Mouse (Mus musculus) CH12.LX (cell line): ENCODE data around the gene Cfap206. TPM values are rescaled to one million over a fixed set of nuclear protein-coding genes. Genes with fewer than 3 reads are reported as not detected.

Source experiments
- DNase-seq: peaks from one replicate; pipeline ENCODE4 v3.0.0-alpha.2; 2013; ENCODE audit errors: extremely low read depth
- H3K27ac ChIP-seq: 2 replicates; pipeline ENCODE4 v1.5.1; 2012; ENCODE audit warnings: low read depth, mild to moderate bottlenecking, control low read depth, moderate library complexity; ENCODE audit not compliant: insufficient read depth
- H3K27me3 ChIP-seq: replicated peaks from 2 replicates; pipeline ENCODE3; 2012; ENCODE audit warnings: inconsistent platforms
- H3K36me3 ChIP-seq, 2 experiments: replicated peaks in 1 of 2; 2 replicates each; pipeline versions ENCODE3 to v1.6.1; 2012; ENCODE audit warnings: inconsistent platforms in 1 of 2, low read length in 1 of 2, mild to moderate bottlenecking in 1 of 2, mixed read lengths in 1 of 2, moderate library complexity in 1 of 2; ENCODE audit not compliant: control insufficient read depth in 1 of 2, insufficient read depth in 1 of 2
- H3K4me1 ChIP-seq, 2 experiments: 2 replicates each; pipeline ENCODE4 v1.6.1; 2012; ENCODE audit warnings: inconsistent platforms in 1 of 2, moderate library complexity in 1 of 2; ENCODE audit not compliant: insufficient read depth in 2 of 2, control insufficient read depth in 1 of 2
- H3K4me2 ChIP-seq: 2 replicates; pipeline ENCODE4 v1.6.1; 2012; ENCODE audit warnings: low read depth, mild to moderate bottlenecking, control low read depth; ENCODE audit not compliant: poor library complexity, insufficient read depth, severe bottlenecking
- H3K4me3 ChIP-seq, 3 experiments: fragments of 150-350 bp in 1 of 3; sonication (generic) in 1 of 3; replicated peaks in 1 of 3; 2 replicates each; pipeline versions ENCODE3 to v1.5.1; 2011 to 2012; ENCODE audit warnings: low read depth in 2 of 3, low read length in 2 of 3, mild to moderate bottlenecking in 2 of 3, moderate library complexity in 2 of 3, control low read depth in 1 of 3, improper control_type of control experiment in 1 of 3, inconsistent platforms in 1 of 3, mixed read lengths in 1 of 3; ENCODE audit not compliant: poor library complexity in 1 of 3
- H3K79me2 ChIP-seq: replicated peaks from 2 replicates; pipeline ENCODE4 v1.6.1; 2012; ENCODE audit warnings: mild to moderate bottlenecking, moderate library complexity; ENCODE audit not compliant: control insufficient read depth, poor library complexity, insufficient read depth, severe bottlenecking; ENCODE audit errors: extremely low read depth
- H3K9ac ChIP-seq: 2 replicates; pipeline ENCODE4 v1.6.1; 2012; ENCODE audit warnings: low read depth, mild to moderate bottlenecking, control low read depth, moderate library complexity; ENCODE audit not compliant: insufficient read depth
- H3K9me3 ChIP-seq: replicated peaks from 2 replicates; pipeline ENCODE3; 2012; ENCODE audit warnings: low read length, inconsistent platforms, mixed read lengths
- CHD1 ChIP-seq: IDR thresholded peaks from 2 replicates; pipeline ENCODE4 v1.6.1; 2012; ENCODE audit warnings: low read depth, low read length, improper control_type of control experiment, inconsistent platforms
- CHD2 ChIP-seq: IDR thresholded peaks from 2 replicates; pipeline ENCODE4 v1.6.1; 2011; ENCODE audit warnings: low read length, improper control_type of control experiment
- CTCF ChIP-seq, 2 experiments: IDR thresholded peaks in 1 of 2; conservative IDR thresholded peaks in 1 of 2; 2 replicates each; pipeline ENCODE4 v1.5.1; 2011 to 2012; ENCODE audit warnings: low read depth in 2 of 2, low read length in 2 of 2, improper control_type of control experiment in 1 of 2, inconsistent platforms in 1 of 2, mild to moderate bottlenecking in 1 of 2, moderate library complexity in 1 of 2
- E2F4 ChIP-seq: IDR thresholded peaks from 2 replicates; pipeline ENCODE4 v1.6.1; 2011; ENCODE audit warnings: low read depth, low read length, improper control_type of control experiment; ENCODE audit not compliant: insufficient replicate concordance
- EP300 ChIP-seq: IDR thresholded peaks from 2 replicates; pipeline ENCODE4 v1.6.1; 2011; ENCODE audit warnings: low read length, improper control_type of control experiment
- ETS1 ChIP-seq: conservative IDR thresholded peaks from 2 replicates; pipeline ENCODE4 v1.6.1; 2012; ENCODE audit warnings: low read depth, mild to moderate bottlenecking, inconsistent platforms, low read length, improper control_type of control experiment, moderate library complexity
- GABPA ChIP-seq: IDR thresholded peaks from 2 replicates; pipeline ENCODE4 v1.6.1; 2012; ENCODE audit warnings: low read depth, low read length, improper control_type of control experiment, inconsistent platforms; ENCODE audit not compliant: insufficient replicate concordance
- HCFC1 ChIP-seq: IDR thresholded peaks from 2 replicates; pipeline ENCODE4 v1.6.1; 2012; ENCODE audit warnings: low read depth, mild to moderate bottlenecking, inconsistent platforms, low read length, improper control_type of control experiment
- IRF4 ChIP-seq: IDR thresholded peaks from 2 replicates; pipeline ENCODE4 v1.6.1; 2014; ENCODE audit warnings: low read depth, mild to moderate bottlenecking, inconsistent platforms, low read length, improper control_type of control experiment
- JUN ChIP-seq: IDR thresholded peaks from 2 replicates; pipeline ENCODE4 v1.6.1; 2011; ENCODE audit warnings: low read depth, mild to moderate bottlenecking, low read length, improper control_type of control experiment, moderate library complexity; ENCODE audit not compliant: insufficient read depth
- JUND ChIP-seq: conservative IDR thresholded peaks from 2 replicates; pipeline ENCODE4 v1.6.1; 2011; ENCODE audit warnings: low read depth, low read length, improper control_type of control experiment
- MAFK ChIP-seq: IDR thresholded peaks from 2 replicates; pipeline ENCODE4 v1.6.1; 2011; ENCODE audit warnings: low read length, improper control_type of control experiment; ENCODE audit not compliant: insufficient replicate concordance
- MAX ChIP-seq: IDR thresholded peaks from 2 replicates; pipeline ENCODE4 v1.6.1; 2011; ENCODE audit warnings: low read length, improper control_type of control experiment
- MAZ ChIP-seq: IDR thresholded peaks from 2 replicates; pipeline ENCODE4 v1.6.1; 2012; ENCODE audit warnings: low read depth, mild to moderate bottlenecking, inconsistent platforms, low read length, improper control_type of control experiment, moderate library complexity
- MEF2A ChIP-seq: IDR thresholded peaks from 2 replicates; pipeline ENCODE4 v1.6.1; 2014; ENCODE audit warnings: low read depth, mild to moderate bottlenecking, inconsistent platforms, low read length, improper control_type of control experiment, borderline replicate concordance
- NRF1 ChIP-seq: IDR thresholded peaks from 2 replicates; pipeline ENCODE4 v1.6.1; 2014; ENCODE audit warnings: low read depth, mild to moderate bottlenecking, inconsistent platforms, low read length, improper control_type of control experiment, moderate library complexity
- PAX5 ChIP-seq: IDR thresholded peaks from 2 replicates; pipeline ENCODE4 v1.6.1; 2012; ENCODE audit warnings: low read length, inconsistent platforms, mixed read lengths
- POLR2AphosphoS2 ChIP-seq: IDR thresholded peaks from 2 replicates; pipeline ENCODE4 v1.6.1; 2011; ENCODE audit warnings: low read depth, low read length, improper control_type of control experiment
- RAD21 ChIP-seq: IDR thresholded peaks from 2 replicates; pipeline ENCODE4 v1.6.1; 2011; ENCODE audit warnings: low read depth, mild to moderate bottlenecking, low read length, improper control_type of control experiment, moderate library complexity
- SIN3A ChIP-seq: IDR thresholded peaks from 2 replicates; pipeline ENCODE4 v1.6.1; 2012; ENCODE audit warnings: low read length, improper control_type of control experiment, inconsistent platforms
- TBP ChIP-seq: conservative IDR thresholded peaks from 2 replicates; pipeline ENCODE4 v1.6.1; 2011; ENCODE audit warnings: low read depth, low read length, improper control_type of control experiment
- ZC3H11A ChIP-seq: IDR thresholded peaks from 2 replicates; pipeline ENCODE4 v1.6.1; 2012; ENCODE audit warnings: low read depth, mild to moderate bottlenecking, inconsistent platforms, low read length, improper control_type of control experiment
- ZMIZ1 ChIP-seq: IDR thresholded peaks from 2 replicates; pipeline ENCODE4 v1.6.1; 2012; ENCODE audit warnings: low read depth, mild to moderate bottlenecking, inconsistent platforms, low read length, improper control_type of control experiment
- ZNF384 ChIP-seq: IDR thresholded peaks from 2 replicates; pipeline ENCODE4 v1.6.1; 2012; ENCODE audit warnings: low read depth, low read length, improper control_type of control experiment, inconsistent platforms
- dilution Hi-C: fragments of 300-500 bp; cut with MboI; formaldehyde crosslinking; loops from 2 replicates; pipeline ENCODE4 v1.14.3; 2020; ENCODE audit warnings: low sequenced_read_pairs; ENCODE audit not compliant: extremely low pct_unique_long_range_greater_than_20kb, extremely low pct_ligation_motif_present
- in situ Hi-C: fragments of 300-500 bp; cut with MboI; formaldehyde crosslinking; loops from 3 replicates; pipeline ENCODE4 v1.14.3; 2019; ENCODE audit warnings: low sequenced_read_pairs, low pct_ligation_motif_present, low pct_unique_long_range_greater_than_20kb, mixed read lengths
- polyA plus RNA-seq: library from polyadenylated mRNA; unstranded; fragments of >175 nt; gene quantifications from 2 replicates; pipeline ENCODE4 v1.2.1, GENCODE M21; 2012; ENCODE audit warnings: low read depth; ENCODE audit not compliant: insufficient read length
- total RNA-seq, 2 experiments: library from RNA; depleted of rRNA; stranded (reverse); fragments of 300-350 nt in 1 of 2; fragments of >200 nt in 1 of 2; gene quantifications; 2 replicates each; pipeline ENCODE4 v1.2.3; 2012 to 2014

The Cfap206 gene
- total and polyA plus RNA-seq, 3 experiments = not detected

GRCm38 (mm10) chr4:34686874-34687567 lies 43.0 kb downstream of the Cfap206 start, which contains the start of gene Slc35a1 (continued):
- peak; percentile 71 for TF ChIP-seq IRF4
- TF ChIP-seq NRF1 = no peak
- TF ChIP-seq CHD1 = no peak
- TF ChIP-seq ZNF384 = no peak
- peak; percentile 80 for TF ChIP-seq SIN3A

DNA sequence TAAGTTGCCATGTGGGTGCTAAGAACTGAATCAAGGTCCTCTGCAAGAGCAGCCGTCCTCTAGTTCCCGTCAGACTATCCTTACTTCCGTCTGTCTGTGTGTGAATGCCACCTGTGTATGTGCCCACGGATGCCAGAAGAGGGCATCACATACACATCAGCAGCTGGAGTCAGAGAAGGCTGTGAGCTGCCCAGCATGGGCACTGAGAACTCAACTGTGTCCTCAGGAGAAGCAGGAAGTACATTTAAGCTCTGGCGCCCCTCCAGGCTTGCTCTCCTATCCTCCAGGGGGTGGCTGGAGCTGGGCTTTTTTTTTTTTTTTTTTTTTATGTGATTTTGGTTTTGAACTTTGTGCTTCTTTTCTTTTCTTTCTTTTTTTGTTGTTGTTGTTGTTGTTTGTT lies 49.5 kb downstream of the Cfap206 start:
- H3K27ac ChIP-seq = no peak overlapping the region
- no peak overlapping the region for H3K4me3 ChIP-seq
- H3K9ac ChIP-seq = no peak overlapping the region
- peaks cover 12 to 50% of the 10 kb centered on the region in 2 experiments for H3K36me3 ChIP-seq
- TF ChIP-seq TBP (no peak), ETS1 (no peak), SIN3A (no peak), ZNF384 (0 out of 2 replicates have a peak, but pooled peaks have one; percentile 19), RAD21 (peak; percentile 12), E2F4 (no peak), CHD2 (no peak), NRF1 (no peak), EP300 (no peak), CTCF (conservative IDR thresholded peaks at IDR 0.05 in 1 of 2, IDR thresholded peaks at IDR 0.05 in 1 of 2; ENCODE audit: low read depth in 2 of 2, low read length in 2 of 2) (peak in 1 of 2 experiments; percentile 31; a peak in 2 of 4 replicates)
- 0 out of 2 replicates have a peak, but pooled peaks cover 2% of the 10 kb centered on the region for H3K79me2 ChIP-seq
- H3K4me1 ChIP-seq = peaks cover 3 to 35% of the 10 kb centered on the region in 2 experiments; a peak in 3 of 4 replicates
- dilution Hi-C loops = no loop called here
- in situ Hi-C loops = no loop called here
- no peaks in the 10 kb centered on the region for H3K9me3 ChIP-seq
- no peaks in the 10 kb centered on the region for H3K27me3 ChIP-seq
- no peak overlapping the region for H3K4me2 ChIP-seq
- DNase-seq = no peak

DNA sequence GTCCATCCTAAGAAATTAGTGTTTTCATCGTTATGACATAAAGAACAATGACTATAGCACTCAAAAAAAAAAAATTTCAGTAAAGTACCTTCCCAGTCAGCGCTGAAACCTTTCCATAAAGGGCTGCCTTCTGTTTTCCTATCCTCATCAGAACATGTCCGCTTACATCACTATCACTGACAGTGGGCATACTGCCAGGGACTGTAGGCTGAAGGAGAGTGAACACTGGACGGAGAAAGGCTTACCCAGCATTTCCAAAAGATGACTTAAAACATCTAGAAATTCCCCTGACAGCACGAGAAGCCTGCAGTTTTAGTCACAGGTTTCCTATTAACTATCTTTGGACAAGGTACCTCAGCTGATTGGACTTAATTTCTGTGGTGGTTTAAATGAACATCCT lies 56.3 kb downstream of the Cfap206 start:
- Histone ChIP-seq H3K9ac (no peak overlapping the region), H3K9me3 (no peaks in the 10 kb centered on the region), H3K4me3 (no peak overlapping the region)
- no peak for TF ChIP-seq ZC3H11A
- TF ChIP-seq POLR2AphosphoS2 = no peak
- TF ChIP-seq JUND = no peak
- TF ChIP-seq HCFC1 = no peak
- TF ChIP-seq IRF4 = no peak
- no peak for TF ChIP-seq GABPA
- TF ChIP-seq SIN3A = no peak
- TF ChIP-seq RAD21 = no peak
- TF ChIP-seq MEF2A = no peak
- TF ChIP-seq ZMIZ1 = no peak
- no peak for TF ChIP-seq MAZ
- no peak for TF ChIP-seq MAFK
- TF ChIP-seq PAX5 = no peak
- TF ChIP-seq JUN = no peak
- no peak for TF ChIP-seq CHD1
- TF ChIP-seq MAX = no peak
- no peak for TF ChIP-seq CTCF (conservative IDR thresholded peaks at IDR 0.05 in 1 of 2, IDR thresholded peaks at IDR 0.05 in 1 of 2; ENCODE audit: low read depth in 2 of 2, low read length in 2 of 2)
- no peak for TF ChIP-seq CHD2
- TF ChIP-seq, all 38 proteins: peak for 0
- no peak overlapping the region for H3K4me2 ChIP-seq
- H3K27me3 ChIP-seq = no peaks in the 10 kb centered on the region
- no peak for DNase-seq
- no peaks in the 10 kb centered on the region for H3K4me1 ChIP-seq
- dilution Hi-C loops (no loop called here), in situ Hi-C loops (no loop called here)
- H3K27ac ChIP-seq = no peak overlapping the region
- no peaks in the 10 kb centered on the region for H3K79me2 ChIP-seq
- peaks cover 13 to 54% of the 10 kb centered on the region in 2 experiments for H3K36me3 ChIP-seq
